In genomic region chr11:106851438-106851837, GRCm38 (mm10) we compare ENCODE assay signal across 14 mouse cellular contexts.
DNase-seq lines count a peak whose midpoint lies in the region; ATAC-seq and TF ChIP-seq lines count a peak whose summit lies in the region.
"Had no signal": no experiment of that assay in that cellular context is flagged by ENCODE, and none has a peak within 500 bp of the region (broad histone marks: within the 10 kb centered on the region; RNA-seq: fewer than 3 reads in every experiment).

No protein-coding gene starts in this region.

- TF ChIP-seq CTCF in left cerebral cortex, adult 2 months (IDR thresholded peaks at IDR 0.05), result peak; percentile 66

- intact Hi-C loops in left cerebral cortex, adult 2 months (cut with DNase I), result no loop called here
- intact Hi-C loops in left cerebral cortex, postnatal 10 days (cut with DNase I), result loop anchor here (2.0 to 10.0 kb wide), 2 partner anchors 63 to 129 kb away; no protein-coding TSS in a partner anchor

- H3K4me3 ChIP-seq in left cerebral cortex, adult 2 months, result no peak overlapping the region
- H3K4me3 ChIP-seq: embryonic facial prominence, embryonic 13.5 days; neural tube, embryonic 13.5 days; stomach, embryonic 15.5 days had no signal

- peak; percentile 43 for ATAC-seq in inflammation-experienced regulatory T-cells, adult 6 months
- ATAC-seq in erythroblast, adult 5-6 weeks (replicated peaks; ENCODE audit: low FRiP score, poor library complexity, severe bottlenecking), result no peak; the same call in 1 of the 2 replicates

- DNase-seq in cerebellum, adult 9-10 months, result peak; percentile 69
- no peak for DNase-seq in cerebellum, postnatal 36 days
- DNase-seq in left cerebral cortex, adult 2 months (ENCODE audit: extremely low spot score in 1 of 2, low spot score in 2 of 2), result no peak
- DNase-seq in left cerebral cortex, postnatal 10 days (ENCODE audit: extremely low spot score in 1 of 2, low spot score in 2 of 2), result no peak
- peak; percentile 11 for DNase-seq in Muller cell, postnatal 12 days (ENCODE audit: inconsistent ontology term)
- no peak for DNase-seq in right cerebral cortex, postnatal 4 days
- DNase-seq: adrenal gland, adult 8-10 months; layer of hippocampus, adult 9-11 months; lung, postnatal 10 days had no signal

- no peak overlapping the region for H3K27ac ChIP-seq in left cerebral cortex, adult 2 months
- H3K27ac ChIP-seq: embryonic facial prominence, embryonic 13.5 days; neural tube, embryonic 13.5 days; stomach, embryonic 15.5 days had no signal

Comparison
In these comparisons a context has a peak if more than half of its experiments do, and no peak if none do; other contexts are left out.
1. DNase-seq: peak in cerebellum, adult 9-10 months (single experiment) and Muller cell, postnatal 12 days (single experiment); none in cerebellum, postnatal 36 days (0 of 2), left cerebral cortex, adult 2 months (0 of 2), left cerebral cortex, postnatal 10 days (0 of 2) and right cerebral cortex, postnatal 4 days (single experiment).